Mouse (Mus musculus): Measurements from ENCODE around the gene Tex19.1.
A peak's percentile ranks its signal among the peaks of the same experiment; 100 is the strongest.

Tex19.1 gene

DNA sequence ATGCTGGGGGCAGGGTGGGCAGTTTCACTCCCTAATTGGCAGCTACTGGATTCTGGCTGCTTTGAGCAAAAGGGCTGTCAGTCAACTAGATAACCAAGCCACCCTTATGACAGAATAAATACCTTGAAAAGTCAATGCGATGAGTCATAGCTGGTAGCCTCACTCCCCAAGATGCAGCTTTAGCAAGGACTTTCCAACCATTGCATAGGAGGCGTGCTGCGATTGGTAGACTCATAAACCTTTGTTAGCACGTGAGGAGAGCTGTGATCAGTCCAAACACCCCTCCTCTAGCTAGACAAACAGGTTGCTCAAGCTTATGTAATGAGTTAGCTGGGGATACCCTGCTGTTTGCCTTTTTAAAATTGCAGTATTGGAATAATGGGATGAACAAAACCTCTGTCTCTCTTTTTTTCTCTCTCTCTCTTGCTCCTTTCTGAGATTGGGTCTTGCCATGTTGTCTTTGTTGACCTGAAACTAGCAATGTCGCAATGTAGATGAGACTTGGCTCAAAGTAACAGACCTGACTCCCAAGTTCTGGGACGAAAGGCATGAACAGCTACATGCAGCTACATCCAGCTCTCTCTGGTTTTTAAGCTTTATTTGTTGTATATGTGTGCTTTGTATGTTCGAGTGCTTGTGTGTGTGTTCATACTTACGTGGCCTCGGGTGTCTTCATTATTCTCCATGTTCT is 2.5 kb upstream of the Tex19.1 start:
- no peak for DNase-seq (ENCODE audit: low spot score)

DNA sequence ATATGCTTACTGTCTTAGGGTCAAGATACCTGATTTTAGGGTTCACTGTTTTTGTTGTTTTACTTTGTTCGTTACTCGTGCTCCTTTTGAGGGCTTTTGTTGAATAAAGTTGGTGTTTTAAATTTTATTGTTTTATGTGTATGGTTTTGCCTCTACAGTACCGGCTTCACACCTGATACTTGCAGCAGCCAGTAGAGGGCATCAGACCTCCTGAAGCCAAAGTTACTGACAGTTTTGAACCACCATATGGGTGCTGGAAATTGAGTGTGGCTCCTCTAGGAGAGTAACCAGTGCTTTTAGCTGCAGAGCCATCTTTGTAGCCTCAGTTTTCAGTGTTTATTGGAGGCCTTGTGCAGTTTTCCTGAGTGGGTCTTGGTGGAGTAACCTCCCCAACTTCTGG is 2.2 kb downstream of the Tex19.1 start:
- no peak for DNase-seq (ENCODE audit: low spot score)

DNA sequence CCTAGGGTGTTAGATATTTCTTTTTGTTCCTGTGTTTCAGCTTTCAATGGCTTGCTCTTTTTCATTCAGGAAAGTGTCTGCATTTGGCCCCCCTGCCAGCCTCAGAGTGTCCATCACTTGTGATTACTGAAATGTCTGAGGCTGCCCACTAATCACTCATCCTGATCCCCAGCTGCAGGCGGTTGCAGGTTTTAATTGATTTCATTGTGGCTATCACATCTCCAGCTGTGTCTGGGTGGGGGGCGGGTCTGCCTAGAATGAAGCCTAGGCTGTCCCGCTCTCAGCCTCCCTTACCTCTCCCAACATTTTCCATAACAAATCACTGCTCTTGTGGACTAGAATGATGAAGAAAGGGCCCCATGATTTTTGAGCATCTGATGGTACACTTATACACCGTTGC is 8.3 kb downstream of the Tex19.1 start:
- no peak for DNase-seq (ENCODE audit: low spot score)

DNA sequence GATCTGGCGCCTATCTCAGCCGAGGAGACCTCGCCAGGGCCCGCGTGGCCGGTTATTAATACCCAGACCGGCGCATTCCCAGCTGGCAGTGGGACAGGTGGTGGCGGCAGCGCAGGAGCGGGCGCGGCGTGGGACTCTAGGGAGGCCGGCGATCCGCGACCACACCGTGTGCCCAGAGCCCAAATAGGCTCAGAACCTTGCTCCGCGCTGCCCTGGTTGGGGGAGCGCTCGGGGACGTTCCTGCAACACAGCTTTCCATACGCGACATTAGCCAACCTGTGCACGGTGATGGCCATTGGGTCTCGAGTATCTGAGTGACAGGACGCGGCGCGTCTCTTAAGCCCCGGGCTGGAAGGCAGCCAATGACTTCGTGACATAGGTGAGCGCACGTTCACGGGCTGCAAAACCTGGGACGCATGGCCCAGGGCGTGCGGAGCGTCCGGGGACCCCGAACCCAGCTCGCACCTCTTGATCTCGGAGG is 10.5 kb downstream of the Tex19.1 start:
- peak; percentile 50 for DNase-seq (ENCODE audit: low spot score)

- no peak for DNase-seq (ENCODE audit: low spot score)
Observed at GRCm38 (mm10) chr11:121159971-121160370, 14.0 kb downstream of the Tex19.1 start, which contains the start of gene Uts2r. Gene Uts2r, plus strand, starts transcription at chr11:121160271.

GRCm38 (mm10) chr11:121160636-121161346 is 14.8 kb downstream of the Tex19.1 start:
- DNase-seq (ENCODE audit: low spot score), result no peak

DNA sequence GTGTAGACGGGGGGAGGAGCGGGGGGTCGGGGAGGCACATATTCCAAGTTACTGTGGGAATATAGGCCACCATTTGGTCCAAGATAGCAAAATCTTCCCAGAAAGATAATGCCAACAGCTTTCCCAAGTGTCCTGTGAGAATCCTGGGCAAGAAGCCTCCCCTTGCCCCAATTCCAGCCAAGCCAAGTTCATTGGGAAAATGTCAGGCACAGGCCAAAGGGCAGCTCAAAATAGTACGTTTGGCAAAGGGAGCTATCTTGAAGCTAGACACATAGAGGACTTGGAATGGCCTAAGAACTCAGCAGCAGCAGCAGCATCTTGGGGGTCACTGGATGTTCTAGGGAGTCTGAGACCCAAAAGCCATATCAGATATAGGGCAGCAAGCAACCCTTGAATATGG is 17.8 kb downstream of the Tex19.1 start:
- no peak for DNase-seq (ENCODE audit: low spot score)

DNA sequence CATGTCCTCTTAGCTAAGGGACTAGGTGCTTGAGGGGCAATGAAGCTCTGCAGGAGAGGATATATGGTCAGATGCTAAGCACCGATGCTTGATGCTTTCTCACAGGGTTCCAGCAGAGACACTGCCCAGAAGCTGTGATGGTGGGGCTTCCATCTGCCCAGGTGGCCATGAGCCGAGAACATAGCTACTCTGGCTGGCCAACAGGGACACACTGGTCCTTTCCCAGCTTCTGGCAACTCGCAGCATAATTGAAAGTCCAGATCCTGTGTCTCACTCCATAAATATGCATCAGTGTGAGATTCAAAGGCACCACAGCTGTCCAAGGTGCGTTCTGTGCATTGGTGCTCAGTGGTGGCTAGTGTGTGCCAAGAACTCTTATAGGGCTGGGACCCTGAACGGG is 27.3 kb downstream of the Tex19.1 start:
- DNase-seq (ENCODE audit: low spot score), result no peak

DNA sequence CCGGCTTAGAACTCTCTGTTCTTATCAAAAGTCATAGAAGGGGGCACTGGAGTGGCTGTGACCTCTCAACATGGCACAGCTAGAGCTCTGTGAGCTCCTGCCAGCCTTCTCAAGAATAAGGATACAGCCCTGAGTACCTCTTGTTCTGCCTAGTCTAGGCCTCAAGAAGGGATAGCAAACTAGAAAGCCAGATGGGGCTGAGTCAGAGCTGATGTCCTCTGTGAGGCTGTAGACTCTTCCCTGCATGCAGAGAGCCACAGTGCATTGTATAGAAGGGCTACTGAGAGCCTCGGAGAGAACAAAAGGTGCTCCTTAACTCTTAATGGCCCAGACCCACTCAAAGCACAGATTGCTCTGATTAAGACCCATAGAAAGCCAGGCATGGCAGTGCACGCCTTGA is 28.3 kb downstream of the Tex19.1 start:
- no peak for DNase-seq (ENCODE audit: low spot score)

GRCm38 (mm10) chr11:121176285-121177270 is 30.6 kb downstream of the Tex19.1 start:
- DNase-seq (ENCODE audit: low spot score), result peak; percentile 75

DNA sequence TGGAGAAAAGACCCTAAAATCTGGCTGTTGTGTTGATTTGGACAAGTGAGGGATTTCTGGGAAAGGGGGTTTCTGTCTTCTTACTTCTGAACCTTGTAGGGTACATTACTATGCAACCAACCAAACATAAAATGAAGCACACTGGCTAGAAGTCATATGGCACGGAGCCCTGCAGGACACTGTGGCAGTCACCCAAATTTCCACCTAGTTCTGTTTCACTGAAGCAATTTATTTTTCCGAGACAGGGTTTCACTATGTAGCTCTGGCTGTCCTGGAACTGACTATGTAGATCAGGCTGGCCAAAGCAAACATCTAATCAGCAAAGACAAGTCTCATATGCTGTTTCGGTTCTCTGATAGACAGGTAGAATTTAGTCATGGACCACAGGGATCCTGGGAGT is 43.7 kb downstream of the Tex19.1 start:
- no peak for DNase-seq (ENCODE audit: low spot score)

GRCm38 (mm10) chr11:121192742-121193141 is 46.8 kb downstream of the Tex19.1 start:
- DNase-seq (ENCODE audit: low spot score), result no peak

DNA sequence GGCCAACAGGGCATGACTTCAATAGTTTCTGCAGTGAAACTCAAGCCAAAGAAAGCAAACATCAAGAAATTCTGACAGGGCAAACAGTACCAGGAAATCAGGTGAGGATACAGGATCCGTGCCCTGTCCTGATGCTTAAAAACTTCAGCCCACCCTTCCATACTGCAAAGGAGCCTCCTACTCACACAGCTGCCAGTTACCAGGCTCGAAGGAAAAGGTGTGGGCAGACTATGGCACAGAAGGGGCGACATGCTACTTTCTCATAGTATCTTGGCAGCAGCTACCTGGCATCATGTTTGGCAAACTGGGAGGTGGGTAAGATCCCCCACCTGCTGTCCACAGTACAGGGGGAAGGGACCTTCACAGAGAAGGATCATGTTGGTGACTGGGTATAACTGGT is 47.5 kb downstream of the Tex19.1 start:
- DNase-seq (ENCODE audit: low spot score), result no peak

All from embryo, embryonic 10 days (tissue).